Mouse (Mus musculus): Measurements from ENCODE around the gene Slit3. TPM values are rescaled to one million over a fixed set of nuclear protein-coding genes. Genes with fewer than 3 reads are reported as not detected.

Slit3 gene
- polyA plus RNA-seq, 1 experiment from 2014 or later = 21.9 TPM

GRCm38 (mm10) chr11:35109781-35110180 lies 11.2 kb upstream of the Slit3 start:
- H3K27me3 ChIP-seq (ENCODE audit: low read depth, poor library complexity, severe bottlenecking) = no peaks in the 10 kb centered on the region
- H3K4me3 ChIP-seq = no peak overlapping the region
- no peaks in the 10 kb centered on the region for H3K9me3 ChIP-seq (replicated peaks)
- H3K4me1 ChIP-seq = peaks cover 22% of the 10 kb centered on the region
- DNase-seq (ENCODE audit: low spot score) = no peak
- WGBS = 73% methylated on average over 4 of the region's 4 CpGs
- H3K27ac ChIP-seq = no peak overlapping the region
- H3K36me3 ChIP-seq = no peaks in the 10 kb centered on the region

- H3K36me3 ChIP-seq = no peaks in the 10 kb centered on the region
- no peaks in the 10 kb centered on the region for H3K9me3 ChIP-seq (replicated peaks)
- WGBS = 59% methylated on average over 2 of the region's 2 CpGs
- DNase-seq (ENCODE audit: low spot score) = no peak
- peaks cover 17% of the 10 kb centered on the region for H3K4me1 ChIP-seq
- H3K4me3 ChIP-seq = no peak overlapping the region
- H3K27me3 ChIP-seq (ENCODE audit: low read depth, poor library complexity, severe bottlenecking) = no peaks in the 10 kb centered on the region
- no peak overlapping the region for H3K27ac ChIP-seq
These were observed 10.2 kb upstream of the Slit3 start for GRCm38 (mm10) chr11:35110784-35111183.

- no peak overlapping the region for H3K4me3 ChIP-seq
- peaks cover 14% of the 10 kb centered on the region for H3K4me1 ChIP-seq
- no peaks in the 10 kb centered on the region for H3K9me3 ChIP-seq (replicated peaks)
- H3K36me3 ChIP-seq = no peaks in the 10 kb centered on the region
- 0 out of 2 replicates have a peak, but pooled peaks cover 4% of the 10 kb centered on the region for H3K27me3 ChIP-seq (ENCODE audit: low read depth, poor library complexity, severe bottlenecking)
- WGBS = 63% methylated on average over 1 of the region's 1 CpGs
- H3K27ac ChIP-seq = 0 out of 2 replicates have a peak overlapping the region, but pooled peaks have one; percentile 34
- no peak for DNase-seq (ENCODE audit: low spot score)
These were observed 7.7 kb upstream of the Slit3 start for GRCm38 (mm10) chr11:35113290-35113689.

- Histone ChIP-seq H3K9me3 (replicated peaks) (no peaks in the 10 kb centered on the region), H3K27me3 (ENCODE audit: low read depth, poor library complexity, severe bottlenecking) (0 out of 2 replicates have a peak, but pooled peaks cover 4% of the 10 kb centered on the region), H3K4me3 (no peak overlapping the region), H3K27ac (no peak overlapping the region), H3K4me1 (peaks cover 38% of the 10 kb centered on the region), H3K36me3 (no peaks in the 10 kb centered on the region)
- no peak for DNase-seq (ENCODE audit: low spot score)
- 77% methylated on average over 3 of the region's 3 CpGs for WGBS
These were observed 4.6 kb upstream of the Slit3 start for GRCm38 (mm10) chr11:35116436-35116835.

GRCm38 (mm10) chr11:35117871-35118270 lies 3.2 kb upstream of the Slit3 start:
- Histone ChIP-seq H3K4me3 (no peak overlapping the region), H3K4me1 (peaks cover 52% of the 10 kb centered on the region), H3K9me3 (replicated peaks) (no peaks in the 10 kb centered on the region), H3K36me3 (no peaks in the 10 kb centered on the region), H3K27me3 (ENCODE audit: low read depth, poor library complexity, severe bottlenecking) (0 out of 2 replicates have a peak, but pooled peaks cover 9% of the 10 kb centered on the region), H3K27ac (no peak overlapping the region)
- DNase-seq (ENCODE audit: low spot score) = no peak
- 80% methylated on average over 3 of the region's 3 CpGs for WGBS

- H3K9me3 ChIP-seq (replicated peaks) = no peaks in the 10 kb centered on the region
- WGBS = 67% methylated on average over 6 of the region's 6 CpGs
- H3K4me1 ChIP-seq = peaks cover 55% of the 10 kb centered on the region
- no peak for DNase-seq (ENCODE audit: low spot score)
- peak overlapping the region; percentile 96 for H3K27ac ChIP-seq
- H3K36me3 ChIP-seq = no peaks in the 10 kb centered on the region
- peaks cover 16% of the 10 kb centered on the region; the same call in 1 of the 2 replicates for H3K27me3 ChIP-seq (ENCODE audit: low read depth, poor library complexity, severe bottlenecking)
- H3K4me3 ChIP-seq = no peak overlapping the region
These were observed 2.3 kb upstream of the Slit3 start for GRCm38 (mm10) chr11:35118731-35119130.

- peak; percentile 89 for DNase-seq (ENCODE audit: low spot score)
- H3K27ac ChIP-seq = peak overlapping the region; percentile 96
These were observed 1.7 kb upstream of the Slit3 start for GRCm38 (mm10) chr11:35119360-35119759.

GRCm38 (mm10) chr11:35120076-35120475 lies 948 bp upstream of the Slit3 start:
- WGBS = 16% methylated on average over 5 of the region's 5 CpGs
- peak; percentile 82 for DNase-seq (ENCODE audit: low spot score)
- Histone ChIP-seq H3K9me3 (replicated peaks) (no peaks in the 10 kb centered on the region), H3K27me3 (ENCODE audit: low read depth, poor library complexity, severe bottlenecking) (peaks cover 16% of the 10 kb centered on the region; the same call in 1 of the 2 replicates), H3K4me3 (peak overlapping the region; percentile 97), H3K36me3 (no peaks in the 10 kb centered on the region), H3K27ac (peak overlapping the region; percentile 96), H3K4me1 (peaks cover 68% of the 10 kb centered on the region)

More at GRCm38 (mm10) chr11:35119360-35119759, 1.7 kb upstream of the Slit3 start:
- Histone ChIP-seq H3K4me1 (peaks cover 61% of the 10 kb centered on the region), H3K4me3 (no peak overlapping the region), H3K27me3 (ENCODE audit: low read depth, poor library complexity, severe bottlenecking) (peaks cover 16% of the 10 kb centered on the region; the same call in 1 of the 2 replicates), H3K9me3 (replicated peaks) (no peaks in the 10 kb centered on the region), H3K36me3 (no peaks in the 10 kb centered on the region)
- WGBS = 9% methylated on average over 6 of the region's 6 CpGs

- Histone ChIP-seq H3K4me3 (peak overlapping the region; percentile 97), H3K4me1 (peaks cover 83% of the 10 kb centered on the region), H3K36me3 (peaks cover 6% of the 10 kb centered on the region; the same call in 1 of the 2 replicates), H3K27me3 (ENCODE audit: low read depth, poor library complexity, severe bottlenecking) (peaks cover 16% of the 10 kb centered on the region; the same call in 1 of the 2 replicates), H3K9me3 (replicated peaks) (no peaks in the 10 kb centered on the region), H3K27ac (peak overlapping the region; percentile 96)
- WGBS = under 1% methylated on average over 27 of the region's 27 CpGs
- peak; percentile 68 for DNase-seq (ENCODE audit: low spot score)
These were observed 561 bp downstream of the Slit3 start for GRCm38 (mm10) chr11:35121611-35121959.

- WGBS = 1% methylated on average over 23 of the region's 23 CpGs
- H3K27ac ChIP-seq = peak overlapping the region; percentile 96
- peak overlapping the region; percentile 97 for H3K4me3 ChIP-seq
- peaks cover 11% of the 10 kb centered on the region; the same call in 1 of the 2 replicates for H3K36me3 ChIP-seq
- DNase-seq (ENCODE audit: low spot score) = peak; percentile 46
- peaks cover 87% of the 10 kb centered on the region for H3K4me1 ChIP-seq
- peaks cover 11% of the 10 kb centered on the region; the same call in 1 of the 2 replicates for H3K27me3 ChIP-seq (ENCODE audit: low read depth, poor library complexity, severe bottlenecking)
- no peaks in the 10 kb centered on the region for H3K9me3 ChIP-seq (replicated peaks)
These were observed 1.2 kb downstream of the Slit3 start for GRCm38 (mm10) chr11:35122091-35122811.

GRCm38 (mm10) chr11:35124489-35125107 lies 3.6 kb downstream of the Slit3 start:
- 58% methylated on average over 17 of the region's 17 CpGs for whole genome bisulfite sequencing
- H3K27me3 ChIP-seq (ENCODE audit: low read depth, poor library complexity, severe bottlenecking) = peaks cover 11% of the 10 kb centered on the region; the same call in 1 of the 2 replicates
- no peaks in the 10 kb centered on the region for H3K9me3 ChIP-seq (replicated peaks)
- DNase-seq (ENCODE audit: low spot score) = peak; percentile 36
- H3K4me1 ChIP-seq = peaks cover 75% of the 10 kb centered on the region
- H3K4me3 ChIP-seq = peak overlapping the region; percentile 97
- peaks cover 21% of the 10 kb centered on the region for H3K36me3 ChIP-seq
- peak overlapping the region; percentile 50 for H3K27ac ChIP-seq

- Histone ChIP-seq H3K9me3 (replicated peaks) (no peaks in the 10 kb centered on the region), H3K27me3 (ENCODE audit: low read depth, poor library complexity, severe bottlenecking) (peaks cover 11% of the 10 kb centered on the region; the same call in 1 of the 2 replicates), H3K27ac (peak overlapping the region; percentile 50), H3K4me3 (peak overlapping the region; percentile 97), H3K36me3 (peaks cover 21% of the 10 kb centered on the region), H3K4me1 (peaks cover 70% of the 10 kb centered on the region)
- peak; percentile 42 for DNase-seq (ENCODE audit: low spot score)
- 9% methylated on average over 10 of the region's 10 CpGs for WGBS
These were observed 4.1 kb downstream of the Slit3 start for GRCm38 (mm10) chr11:35125108-35125490.

GRCm38 (mm10) chr11:35131740-35132139 lies 10.7 kb downstream of the Slit3 start:
- DNase-seq (ENCODE audit: low spot score) = no peak
- 85% methylated on average over 5 of the region's 5 CpGs for WGBS

More at GRCm38 (mm10) chr11:35131740-35132139, 10.7 kb downstream of the Slit3 start:
- H3K9me3 ChIP-seq (replicated peaks) = no peaks in the 10 kb centered on the region
- H3K27ac ChIP-seq = no peak overlapping the region
- H3K27me3 ChIP-seq (ENCODE audit: low read depth, poor library complexity, severe bottlenecking) = no peaks in the 10 kb centered on the region
- H3K4me1 ChIP-seq = peaks cover 4% of the 10 kb centered on the region; the same call in 1 of the 2 replicates
- H3K36me3 ChIP-seq = peaks cover 30% of the 10 kb centered on the region
- no peak overlapping the region for H3K4me3 ChIP-seq
